Mouse (Mus musculus) midbrain, postnatal 0 days (tissue): Measurements from ENCODE around the gene Plcb3. TPM values are rescaled to one million over a fixed set of nuclear protein-coding genes. Genes with fewer than 3 reads are reported as not detected.

Experiments used
- ATAC-seq: fragments of 200-750 bp; cut with Nextera tagmentation; 2 replicates; pipeline ENCODE4 v1.8.0; 2017; ENCODE audit warnings: moderate number of reproducible peaks, mild to moderate bottlenecking, moderate TSS enrichment, moderate library complexity; ENCODE audit not compliant: low FRiP score
- DNase-seq: peaks from one replicate; pipeline ENCODE4 v3.0.0-alpha.2; 2015; ENCODE audit warnings: low spot score
- H3K27ac ChIP-seq: fragments of 300-500 bp; sonication (generic); 2 replicates; pipeline ENCODE4 v1.5.1; 2014; ENCODE audit warnings: low read depth, mild to moderate bottlenecking, low read length, mixed read lengths
- H3K27me3 ChIP-seq: fragments of 300-500 bp; sonication (generic); 2 replicates; pipeline ENCODE4 v1.6.1; 2014; ENCODE audit warnings: low read length, control low read depth, mixed read lengths; ENCODE audit not compliant: insufficient read depth
- H3K36me3 ChIP-seq: fragments of 300-500 bp; sonication (generic); 2 replicates; pipeline ENCODE4 v1.6.1; 2014; ENCODE audit warnings: low read length, control low read depth, mixed read lengths; ENCODE audit not compliant: insufficient read depth
- H3K4me1 ChIP-seq: fragments of 300-500 bp; sonication (generic); 2 replicates; pipeline ENCODE4 v1.6.1; 2014; ENCODE audit warnings: mild to moderate bottlenecking, control low read depth, antibody characterized with exemption, low read length, mixed read lengths; ENCODE audit not compliant: insufficient read depth
- H3K4me2 ChIP-seq: fragments of 300-500 bp; sonication (generic); 2 replicates; pipeline ENCODE4 v1.6.1; 2014; ENCODE audit warnings: low read depth, mild to moderate bottlenecking, low read length, mixed read lengths; ENCODE audit not compliant: poor library complexity, severe bottlenecking
- H3K4me3 ChIP-seq: fragments of 300-500 bp; sonication (generic); 2 replicates; pipeline ENCODE4 v1.5.1; 2014; ENCODE audit warnings: low read depth, mild to moderate bottlenecking, low read length, moderate library complexity
- H3K9ac ChIP-seq: fragments of 300-500 bp; sonication (generic); replicated peaks from 2 replicates; pipeline ENCODE4 v1.6.1; 2014; ENCODE audit warnings: mild to moderate bottlenecking, low read length, moderate library complexity, mixed read lengths; ENCODE audit not compliant: poor library complexity, severe bottlenecking
- H3K9me3 ChIP-seq: fragments of 300-500 bp; sonication (generic); 2 replicates; pipeline ENCODE4 v1.6.1; 2016; ENCODE audit warnings: low read length, control low read depth
- CTCF ChIP-seq: IDR thresholded peaks from 2 replicates; pipeline ENCODE4 v1.5.1; 2016; ENCODE audit warnings: antibody characterized with exemption, mild to moderate bottlenecking
- WGBS: fragments of 180-500 bp; shearing (Covaris S2); extraction: QIAGEN DNeasy Blood & Tissue Kit; methylation state at CpG from one replicate; pipeline ENCODE4 v1.1.7; 2014; 5-methylcytosine and 5-hydroxymethylcytosine counted together
- polyA plus RNA-seq: library from polyadenylated mRNA; unstranded; fragments of >200 nt; fragmentation: Nextera tagmentation; extraction: Ambion mirVana; gene quantifications from 2 replicates; pipeline ENCODE4 v1.2.1, GENCODE M21; 2015
- total RNA-seq: library from RNA; depleted of rRNA; stranded (reverse); fragments of >200 nt; gene quantifications from 2 replicates; pipeline ENCODE4 v1.2.3, GENCODE M21; 2014

Gene Plcb3
- total and polyA plus RNA-seq, 2 experiments from 2014 or later: 9.8 to 16.6 TPM

- Histone ChIP-seq H3K4me3 (peak overlapping the region; percentile 83), H3K9me3 (no peaks in the 10 kb centered on the region), H3K4me2 (peak overlapping the region; percentile 84), H3K36me3 (no peaks in the 10 kb centered on the region), H3K4me1 (peaks cover 16% of the 10 kb centered on the region), H3K27me3 (peaks cover 19% of the 10 kb centered on the region), H3K27ac (no peak overlapping the region), H3K9ac (peak overlapping the region; percentile 29; the same call in 1 of the 2 replicates)
- TF ChIP-seq CTCF: no peak
- DNase-seq (peak; percentile 27), ATAC-seq (no peak)
- WGBS: 45% methylated on average over 8 of the region's 8 CpGs
These were observed 56.2 kb downstream of the Plcb3 start for GRCm38 (mm10) chr19:6919876-6920740.

GRCm38 (mm10) chr19:6919431-6919830, 56.8 kb downstream of the Plcb3 start:
- Histone ChIP-seq H3K9me3 (no peaks in the 10 kb centered on the region), H3K36me3 (no peaks in the 10 kb centered on the region), H3K9ac (0 out of 2 replicates have a peak overlapping the region, but pooled peaks have one; percentile 29), H3K27ac (no peak overlapping the region), H3K27me3 (peaks cover 13% of the 10 kb centered on the region), H3K4me2 (no peak overlapping the region), H3K4me1 (peaks cover 16% of the 10 kb centered on the region), H3K4me3 (no peak overlapping the region)
- no peak for DNase-seq
- TF ChIP-seq CTCF: no peak
- no peak for ATAC-seq

GRCm38 (mm10) chr19:6918321-6918720, 57.9 kb downstream of the Plcb3 start:
- WGBS: 93% methylated on average over 4 of the region's 4 CpGs
- ATAC-seq: no peak
- H3K4me2 ChIP-seq: no peak overlapping the region

GRCm38 (mm10) chr19:6916496-6916895, 59.8 kb downstream of the Plcb3 start:
- 82% methylated on average over 4 of the region's 4 CpGs for WGBS
- TF ChIP-seq CTCF: no peak
- DNase-seq (no peak), ATAC-seq (no peak)
- no peak overlapping the region for H3K4me3 ChIP-seq
- H3K9ac ChIP-seq: no peak overlapping the region
- peaks cover 26% of the 10 kb centered on the region for H3K36me3 ChIP-seq
- H3K27ac ChIP-seq: no peak overlapping the region
- H3K9me3 ChIP-seq: no peaks in the 10 kb centered on the region
- H3K4me2 ChIP-seq: no peak overlapping the region
- peaks cover 11% of the 10 kb centered on the region for H3K4me1 ChIP-seq
- H3K27me3 ChIP-seq: no peaks in the 10 kb centered on the region

More at GRCm38 (mm10) chr19:6918321-6918720, 57.9 kb downstream of the Plcb3 start:
- H3K9ac ChIP-seq: no peak overlapping the region
- peaks cover 8% of the 10 kb centered on the region; the same call in 1 of the 2 replicates for H3K36me3 ChIP-seq
- no peak for TF ChIP-seq CTCF
- H3K4me3 ChIP-seq: no peak overlapping the region
- H3K4me1 ChIP-seq: peaks cover 16% of the 10 kb centered on the region
- H3K27ac ChIP-seq: no peak overlapping the region
- H3K9me3 ChIP-seq: no peaks in the 10 kb centered on the region
- DNase-seq: no peak
- H3K27me3 ChIP-seq: peaks cover 4% of the 10 kb centered on the region

- WGBS: 88% methylated on average over 4 of the region's 4 CpGs
- Histone ChIP-seq H3K9me3 (no peaks in the 10 kb centered on the region), H3K27ac (no peak overlapping the region), H3K27me3 (no peaks in the 10 kb centered on the region), H3K4me2 (no peak overlapping the region), H3K4me1 (peaks cover 4% of the 10 kb centered on the region), H3K9ac (no peak overlapping the region), H3K4me3 (no peak overlapping the region), H3K36me3 (peaks cover 31% of the 10 kb centered on the region)
- ATAC-seq (no peak), DNase-seq (no peak)
- no peak for TF ChIP-seq CTCF
These were observed 61.0 kb downstream of the Plcb3 start for GRCm38 (mm10) chr19:6915276-6915675.

GRCm38 (mm10) chr19:6914540-6914939, 61.7 kb downstream of the Plcb3 start:
- H3K27me3 ChIP-seq: no peaks in the 10 kb centered on the region
- no peak overlapping the region for H3K4me3 ChIP-seq
- peaks cover 31% of the 10 kb centered on the region for H3K36me3 ChIP-seq
- ATAC-seq (no peak), DNase-seq (no peak)
- no peak overlapping the region for H3K27ac ChIP-seq
- no peaks in the 10 kb centered on the region for H3K4me1 ChIP-seq
- no peak for TF ChIP-seq CTCF
- 96% methylated on average over 9 of the region's 9 CpGs for WGBS
- no peak overlapping the region for H3K4me2 ChIP-seq
- no peak overlapping the region for H3K9ac ChIP-seq
- H3K9me3 ChIP-seq: no peaks in the 10 kb centered on the region
